Mouse (Mus musculus): ENCODE data around the gene Olfr453.

DNA sequence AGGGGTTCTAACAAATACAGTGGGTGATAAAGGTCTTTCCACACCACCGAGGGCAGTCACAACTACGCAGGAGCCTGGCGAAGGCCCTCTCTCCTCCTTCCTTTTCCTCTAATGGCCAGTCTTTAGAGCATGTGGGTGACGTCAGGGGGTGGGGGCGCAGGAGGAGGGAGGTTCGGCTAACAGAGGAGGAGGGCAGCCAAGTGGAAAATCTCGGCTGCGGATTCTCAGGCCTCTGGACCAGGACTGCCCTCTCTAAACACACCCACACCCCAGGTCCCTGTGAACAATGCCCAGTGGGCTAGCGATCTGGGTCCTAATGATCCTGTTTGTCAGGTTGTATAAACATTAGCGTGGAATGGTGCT is 47.0 kb upstream of the Olfr453 start:
- no peak for TF ChIP-seq MXI1 (IDR thresholded peaks at IDR 0.05; ENCODE audit: low read depth, low read length)
- TF ChIP-seq HCFC1 (IDR thresholded peaks at IDR 0.05; ENCODE audit: low read depth, low read length), result no peak
